Mouse (Mus musculus): Measurements from ENCODE around the gene Gcg.

The Gcg gene

DNA sequence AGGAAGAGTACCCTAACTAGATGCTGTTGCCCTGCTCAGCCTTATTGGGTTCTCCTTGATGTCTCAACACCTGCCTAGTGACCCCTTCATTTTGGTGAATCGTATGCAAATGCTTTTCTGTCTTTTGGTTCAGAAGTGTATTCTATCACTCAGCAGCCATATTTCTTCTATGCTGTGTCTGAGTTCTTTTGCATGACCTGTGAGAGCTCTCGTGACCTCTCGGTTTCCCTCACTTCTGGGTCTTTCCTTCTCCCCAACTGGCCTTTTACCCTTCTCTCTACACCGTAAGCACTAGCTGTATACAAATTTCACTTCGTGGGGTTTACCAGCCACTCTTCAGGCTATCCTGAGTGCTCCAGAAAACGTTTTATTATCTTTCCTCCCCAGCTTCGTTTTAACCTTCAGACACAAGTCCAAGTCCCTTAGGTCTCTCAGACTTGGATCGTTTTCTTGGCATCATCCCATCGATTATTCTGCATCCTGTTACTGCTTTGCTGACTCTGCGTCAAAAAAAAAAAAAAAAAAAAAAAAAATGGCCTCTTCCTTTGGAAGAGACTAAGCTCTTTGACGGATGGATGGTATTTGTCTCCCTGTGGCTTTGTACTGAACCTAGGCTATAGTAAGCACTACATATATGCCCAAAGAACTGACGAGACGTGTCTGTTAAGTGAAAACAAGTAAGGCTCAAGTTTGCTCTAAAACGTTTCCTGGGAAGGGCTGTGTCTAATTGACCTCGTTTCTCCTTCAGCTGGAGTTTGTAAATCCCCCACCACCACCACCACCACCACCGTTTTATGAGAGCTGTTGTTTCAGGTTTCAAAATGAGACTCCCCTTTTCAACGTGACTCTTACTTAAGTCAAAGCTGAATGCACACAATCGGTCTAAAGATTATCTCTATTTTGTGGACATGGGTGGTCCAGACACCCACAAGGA, 23.9 kb downstream of the Gcg start:
- DNase-seq, result peak; percentile 24 to 53

DNA sequence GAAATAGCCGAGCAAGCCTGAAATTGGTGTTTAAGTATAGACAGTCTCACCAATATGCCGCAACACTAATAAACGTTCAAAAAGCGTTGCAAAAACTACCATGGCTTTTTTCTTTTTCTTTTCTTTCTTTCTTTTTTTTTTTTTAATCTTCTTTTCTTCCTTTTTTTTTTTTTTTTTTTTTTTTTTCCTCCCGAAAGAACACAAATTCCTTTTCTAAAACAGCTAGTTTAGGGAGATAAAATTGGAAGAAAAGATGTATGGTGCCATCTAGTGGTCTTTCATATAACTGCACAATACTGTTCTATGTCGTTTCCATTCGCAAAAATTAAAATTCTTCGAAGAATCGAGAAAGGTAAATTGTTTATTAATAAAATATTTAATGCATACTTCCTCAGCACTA, 25.4 kb downstream of the Gcg start:
- peak in 1 of 2 experiments; percentile 62 for DNase-seq

DNA sequence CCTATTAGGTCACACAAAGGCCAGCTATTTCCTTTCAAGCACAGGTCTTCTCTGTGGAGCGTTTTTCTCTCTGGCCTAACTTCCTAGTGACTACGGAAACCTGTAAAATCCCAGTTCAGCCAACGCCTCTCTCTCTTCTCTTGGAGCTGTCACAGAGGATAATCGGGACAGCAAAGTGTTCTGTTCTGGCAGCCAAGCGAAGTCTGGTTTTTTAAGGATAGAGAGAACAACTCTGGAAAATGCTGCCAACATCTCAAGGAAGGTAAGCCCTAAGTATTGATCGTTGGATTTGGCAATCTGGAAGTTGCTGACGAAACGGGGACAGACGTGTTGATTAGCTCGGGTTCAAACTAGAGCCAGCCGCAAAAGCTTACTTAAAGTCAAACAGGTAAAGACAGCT, 28.5 kb downstream of the Gcg start:
- no peak for DNase-seq

DNA sequence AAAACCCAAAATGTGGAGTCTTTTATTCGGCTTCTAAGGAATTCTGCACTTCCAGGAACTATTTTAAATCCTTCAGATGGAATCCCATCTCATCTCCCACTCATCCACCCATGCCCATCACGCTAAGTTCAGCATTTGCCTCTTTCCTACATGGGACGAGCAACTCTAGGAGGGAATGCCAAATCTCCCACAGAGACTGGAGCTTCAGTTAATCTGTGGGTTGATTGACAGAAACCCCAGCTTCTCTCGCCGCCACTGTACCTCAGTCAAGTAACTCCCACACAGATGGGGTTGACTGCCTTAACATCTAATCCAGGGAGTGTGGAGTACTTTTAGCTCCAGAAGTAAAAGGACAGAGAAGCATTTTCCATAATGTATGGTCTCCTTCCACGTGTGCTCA, 29.4 kb downstream of the Gcg start:
- DNase-seq, result no peak

GRCm38 (mm10) chr2:62450364-62450763, 33.1 kb downstream of the Gcg start:
- no peak for DNase-seq

DNA sequence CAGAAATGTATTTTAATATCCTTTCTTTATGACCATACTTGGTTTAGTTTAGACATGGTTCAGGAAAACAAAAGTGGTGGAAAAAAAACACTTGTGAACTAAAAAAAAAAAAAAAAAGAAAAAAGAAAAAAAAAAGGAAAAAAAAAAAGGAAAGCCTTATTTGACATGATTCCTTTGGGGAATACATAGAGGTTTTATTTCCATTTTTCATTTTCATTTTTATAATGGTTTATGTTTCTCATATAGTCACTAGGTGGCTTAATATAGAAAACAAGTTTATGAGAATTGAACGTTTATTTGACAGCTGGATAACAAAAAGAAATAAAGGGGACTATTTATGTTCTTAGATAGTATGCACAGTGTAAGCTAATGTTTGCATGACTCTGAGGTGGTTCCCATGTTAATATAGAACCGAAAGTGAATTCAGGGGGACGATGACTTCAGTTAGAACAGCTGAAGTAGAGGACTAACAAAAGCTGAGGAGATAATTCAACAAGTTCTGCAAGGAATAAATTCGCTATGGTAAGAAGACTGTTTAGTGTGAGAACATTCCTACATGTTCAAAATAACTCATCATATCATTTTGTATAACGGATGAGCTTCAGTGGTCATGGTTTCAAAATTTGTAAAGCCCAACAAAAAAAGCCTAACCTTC, 33.6 kb downstream of the Gcg start:
- no peak for DNase-seq

DNA sequence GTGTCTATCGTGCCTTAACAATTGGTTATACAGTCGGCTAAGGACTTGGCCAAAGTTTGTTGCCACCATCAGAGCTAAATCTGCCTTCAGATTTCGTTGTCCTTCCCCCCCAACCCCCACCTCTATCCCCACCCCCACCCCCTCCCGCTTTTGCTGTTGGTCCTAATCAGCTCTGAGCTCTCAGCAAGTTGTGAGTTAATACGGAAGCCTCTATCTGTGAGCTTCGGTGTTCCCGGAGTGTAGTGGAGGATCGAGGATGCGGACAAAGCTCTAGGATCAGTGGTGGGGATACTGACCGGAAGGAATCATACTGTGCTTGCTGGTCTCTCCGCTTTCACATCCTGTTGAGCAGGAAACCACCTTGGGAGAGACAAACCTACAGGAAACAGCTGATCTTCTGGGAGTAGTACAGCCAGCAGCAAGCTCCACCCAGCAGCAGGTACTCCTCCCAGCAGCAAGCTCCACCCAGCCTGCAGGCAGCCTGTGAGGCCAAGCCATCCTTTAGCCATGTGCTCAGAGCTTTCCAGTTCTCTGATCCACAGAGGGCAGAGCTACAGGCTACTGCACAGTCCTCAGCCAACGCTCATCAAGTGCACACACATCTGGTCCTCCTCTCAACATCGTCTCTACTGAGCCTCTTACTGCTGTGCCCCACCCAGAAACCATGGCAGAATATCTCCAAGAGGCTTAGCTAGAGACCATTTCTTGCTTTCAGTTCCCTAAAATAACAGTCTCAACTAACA, 42.5 kb downstream of the Gcg start:
- no peak for DNase-seq

DNA sequence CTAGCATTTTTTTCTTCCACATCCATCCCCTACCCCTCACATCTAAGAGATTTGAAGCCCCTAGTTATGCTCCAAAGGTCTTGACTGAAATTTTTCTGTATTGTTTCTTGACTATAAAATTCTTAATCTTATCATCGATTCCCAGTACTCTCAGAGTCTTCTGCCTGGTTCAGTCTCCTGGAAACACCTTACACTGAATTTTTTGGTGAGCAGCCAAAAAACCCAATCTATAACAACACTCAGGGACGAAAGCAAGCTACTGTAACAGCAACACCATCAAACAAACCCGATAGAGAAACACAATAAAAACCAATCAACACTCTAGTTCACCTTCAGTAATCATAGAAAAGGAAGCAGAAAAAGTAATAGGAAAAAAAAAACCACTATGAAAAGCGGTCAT, 43.4 kb downstream of the Gcg start:
- no peak for DNase-seq

DNA sequence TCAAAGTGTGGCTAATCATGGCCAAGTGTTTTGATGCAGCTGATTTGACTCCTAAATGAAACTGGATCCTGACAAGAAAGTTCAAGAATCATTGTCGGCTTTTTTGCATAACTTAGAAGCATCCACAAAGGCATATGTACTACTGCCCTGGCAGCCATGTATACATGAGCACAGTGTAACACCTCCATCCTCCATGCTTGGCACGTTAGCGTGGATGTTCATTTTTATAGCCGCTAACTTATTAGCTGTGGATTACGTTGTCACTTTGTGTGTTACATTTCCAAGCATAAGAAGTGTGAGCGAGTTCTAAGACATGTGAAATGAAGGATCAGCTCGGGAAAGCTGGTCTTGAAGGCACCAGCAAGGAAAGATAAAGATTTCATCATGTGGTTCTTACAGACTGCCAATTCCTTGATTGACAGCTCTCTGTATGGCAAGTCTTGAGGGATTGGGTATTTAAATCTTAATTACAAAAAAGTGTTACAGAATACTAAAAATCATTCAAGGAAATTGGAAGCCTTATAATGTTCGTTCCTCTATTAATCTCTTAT, 52.1 kb downstream of the Gcg start:
- no peak for DNase-seq

DNA sequence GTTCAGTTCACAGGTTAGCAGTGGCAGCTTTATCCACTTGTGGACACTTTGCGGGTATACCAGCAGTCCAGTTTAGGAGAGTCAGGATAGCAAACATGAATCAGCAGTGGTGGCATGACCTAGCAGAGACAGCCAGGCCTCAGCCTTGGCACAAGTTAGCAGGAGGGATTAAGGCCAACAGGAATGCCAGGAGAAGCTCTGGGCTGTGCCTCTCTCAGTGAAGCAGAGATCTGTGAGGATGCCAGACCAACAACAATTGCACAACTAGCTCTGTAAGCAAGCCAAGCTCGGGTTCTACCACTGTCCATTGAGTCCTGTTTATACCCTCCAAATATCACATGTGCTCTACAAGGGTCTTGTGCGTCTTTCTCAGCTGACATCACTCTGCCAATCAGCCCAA, 57.5 kb downstream of the Gcg start:
- peak; percentile 18 to 32 for DNase-seq

Measured in cerebellum, postnatal 10 days (tissue).